Mouse (Mus musculus) lung, postnatal 0 days (tissue): ENCODE data around the gene Cars2.

Experiments
- CTCF ChIP-seq: IDR thresholded peaks from 2 replicates; pipeline ENCODE4 v1.5.1; 2016; ENCODE audit warnings: antibody characterized with exemption, mild to moderate bottlenecking
- EP300 ChIP-seq: IDR thresholded peaks from 2 replicates; pipeline ENCODE4 v1.6.1; 2016; ENCODE audit warnings: antibody characterized with exemption, mild to moderate bottlenecking, control low read depth

DNA sequence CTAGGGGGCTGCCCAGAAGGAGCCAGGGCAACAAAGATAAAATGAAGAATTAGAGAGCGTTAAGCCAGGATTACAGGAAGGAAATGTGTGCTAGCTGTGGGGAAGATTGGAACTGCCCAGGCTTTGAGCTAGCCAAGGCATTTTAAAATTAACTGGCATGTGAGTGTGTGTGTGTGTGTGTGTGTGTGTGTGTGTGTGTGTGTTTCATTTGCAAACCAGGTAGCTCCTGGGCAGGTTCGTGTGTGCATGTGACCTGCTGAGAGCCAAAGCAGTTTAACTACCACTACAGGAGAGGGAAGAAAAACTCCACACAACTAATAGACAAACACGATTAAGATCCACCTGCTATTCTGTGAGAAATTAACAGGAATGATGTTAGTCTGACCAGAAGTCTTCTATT lies 27.3 kb downstream of the Cars2 start:
- no peak for TF ChIP-seq CTCF
- no peak for TF ChIP-seq EP300
